In the genomic region with DNA sequence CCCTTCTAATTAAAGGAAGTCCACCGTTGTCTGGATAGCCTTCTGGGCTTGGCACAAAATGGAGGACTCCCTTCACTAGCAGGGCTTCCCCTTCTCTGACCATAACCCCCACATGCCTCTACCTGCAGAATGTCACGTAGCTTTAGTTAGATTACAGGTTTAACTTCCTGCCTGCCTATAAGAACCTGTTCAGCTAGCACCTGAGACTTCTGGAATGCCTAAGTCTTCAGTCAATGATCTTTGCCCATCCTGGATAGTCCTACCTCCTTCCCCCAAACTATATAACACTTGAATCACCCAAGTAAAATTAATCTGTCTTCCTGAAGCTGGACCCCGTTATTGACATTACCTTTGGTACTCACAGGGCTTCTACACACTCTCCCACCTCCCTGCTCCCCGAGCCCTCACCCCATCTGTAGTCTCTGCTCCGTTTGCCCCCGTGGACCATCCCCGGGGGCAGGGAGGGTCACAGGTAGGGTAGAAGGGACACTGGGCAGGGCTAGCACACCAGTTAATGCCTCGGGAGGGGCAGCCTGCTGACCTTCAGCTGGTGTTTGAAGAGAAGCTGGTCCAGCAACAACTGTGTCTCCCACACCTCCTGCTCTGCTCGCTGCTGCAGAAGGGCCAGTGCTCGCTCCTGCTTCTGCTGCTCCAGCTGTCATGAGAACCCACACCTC, we compare ENCODE assay signal across 34 mouse cellular contexts. TPM values are rescaled to one million over a fixed set of nuclear protein-coding genes. Genes with fewer than 3 reads are reported as not detected.
"Had no signal": no experiment of that assay in that cellular context is flagged by ENCODE, and none has a peak within 500 bp of the region (broad histone marks: within the 10 kb centered on the region; RNA-seq: fewer than 3 reads in every experiment).

No protein-coding gene starts in this region.

- DNase-seq: gastrocnemius, postnatal 14 days; gastrocnemius, postnatal 36 days; heart, postnatal 10 days; heart, postnatal 4 days; kidney, adult 11 months; kidney, adult 8-10 months; kidney, postnatal 10 days; kidney, postnatal 25 days; kidney, postnatal 4 days; liver; liver, embryonic 13.5 days had no signal

- H3K27ac ChIP-seq: heart, embryonic 10.5 days; hindbrain, embryonic 10.5 days; hindbrain, embryonic 12.5 days; hindbrain, embryonic 14.5 days; layer of hippocampus, adult 2 months; left cerebral cortex, adult 2 months; liver, embryonic 13.5 days had no signal

- ATAC-seq: hindbrain, embryonic 16.5 days; inflammation-experienced regulatory T-cells, adult 6 months had no signal

- H3K4me2 ChIP-seq: heart, embryonic 12.5 days; hindbrain, embryonic 12.5 days; hindbrain, embryonic 14.5 days; limb, embryonic 13.5 days; liver, embryonic 11.5 days; liver, embryonic 13.5 days had no signal

- H3K27me3 ChIP-seq: hindbrain, embryonic 12.5 days; limb, embryonic 13.5 days had no signal

- H3K9ac ChIP-seq: heart, embryonic 12.5 days; hindbrain, embryonic 12.5 days; hindbrain, embryonic 14.5 days; limb, embryonic 13.5 days; liver, embryonic 13.5 days had no signal

- H3K9me3 ChIP-seq: heart, embryonic 10.5 days; heart, embryonic 12.5 days; hindbrain, embryonic 10.5 days; hindbrain, embryonic 12.5 days; limb, embryonic 13.5 days; liver, embryonic 13.5 days had no signal

- H3K4me3 ChIP-seq: heart, embryonic 10.5 days; heart, embryonic 12.5 days; hindbrain, embryonic 10.5 days; hindbrain, embryonic 12.5 days; layer of hippocampus, adult 2 months; left cerebral cortex, adult 2 months; limb, embryonic 13.5 days; liver, embryonic 13.5 days had no signal

- H3K36me3 ChIP-seq: heart, embryonic 10.5 days; heart, embryonic 12.5 days; hindbrain, embryonic 10.5 days; hindbrain, embryonic 12.5 days; limb, embryonic 13.5 days; liver, embryonic 13.5 days had no signal

- H3K4me1 ChIP-seq: heart, embryonic 12.5 days; hindbrain, embryonic 12.5 days; liver, embryonic 13.5 days had no signal

RNA-seq across cellular contexts. Expression of gene Ccdc187, which starts 28.2 kb away (rescaled TPM):
- total RNA-seq: gastrocnemius, adult 18-20 months; gastrocnemius, adult 8-10 months had no signal
- polyA plus RNA-seq: heart, embryonic 10.5 days; kidney, embryonic 14.5 days; limb, embryonic 11.5 days; liver, embryonic 11.5 days had no signal

RNA-seq across cellular contexts. Expression of gene Lhx3, which starts 58.1 kb away (rescaled TPM):
- total RNA-seq: gastrocnemius, adult 18-20 months; gastrocnemius, adult 8-10 months; gastrocnemius, postnatal 14 days; gastrocnemius, postnatal 36 days; heart, adult 8-10 months; heart, postnatal 10 days; heart, postnatal 25 days; heart, postnatal 4 days; layer of hippocampus, adult 2 months; layer of hippocampus, postnatal 10 days; layer of hippocampus, postnatal 25 days; left cerebral cortex, postnatal 14 days had no signal
- polyA plus RNA-seq: heart, embryonic 12.5 days; heart, embryonic 14.5 days; heart, embryonic 16.5 days; inflammation-experienced regulatory T-cells, adult 6 months; kidney, embryonic 14.5 days; kidney, embryonic 16.5 days; limb, embryonic 11.5 days; limb, embryonic 13.5 days; liver, embryonic 11.5 days; liver, embryonic 13.5 days had no signal
